Mouse (Mus musculus) heart, adult 2 months (tissue): Measurements from ENCODE around the gene Gnaq. TPM values are rescaled to one million over a fixed set of nuclear protein-coding genes. Genes with fewer than 3 reads are reported as not detected.

ENCODE experiments used
- DNase-seq, 2 experiments: peaks; one replicate each; pipeline ENCODE4 v3.0.0; 2021
- H3K27ac ChIP-seq: fragments of 200-600 bp; 2 replicates; pipeline ENCODE4 v1.8.1; 2022
- H3K27me3 ChIP-seq: fragments of 200-500 bp; 2 replicates; pipeline ENCODE4 v1.6.1; 2012; ENCODE audit warnings: mild to moderate bottlenecking, low read length, inconsistent platforms, mixed read lengths; ENCODE audit not compliant: control insufficient read depth, insufficient read depth
- H3K36me3 ChIP-seq: fragments of 200-500 bp; 2 replicates; pipeline ENCODE4 v1.6.1; 2012; ENCODE audit warnings: low read length, inconsistent platforms; ENCODE audit not compliant: control insufficient read depth, insufficient read depth
- H3K4me1 ChIP-seq: fragments of 200-500 bp; 2 replicates; pipeline ENCODE4 v1.6.1; 2011; ENCODE audit warnings: low read length; ENCODE audit not compliant: control insufficient read depth, insufficient read depth
- H3K4me3 ChIP-seq: fragments of 200-600 bp; 2 replicates; pipeline ENCODE4 v1.8.1; 2022
- H3K79me2 ChIP-seq: fragments of 200-500 bp; replicated peaks from 2 replicates; pipeline ENCODE4 v1.6.1; 2012; ENCODE audit warnings: mild to moderate bottlenecking, inconsistent platforms, low read length, moderate library complexity, mixed read lengths; ENCODE audit not compliant: control insufficient read depth, insufficient read depth
- H3K9ac ChIP-seq: fragments of 200-500 bp; 2 replicates; pipeline ENCODE4 v1.6.1; 2012; ENCODE audit warnings: low read depth, mild to moderate bottlenecking, control low read depth, inconsistent platforms, low read length, mixed read lengths
- CTCF ChIP-seq: fragments of 200-600 bp; IDR thresholded peaks from 2 replicates; pipeline ENCODE4 v1.8.1; 2022; ENCODE audit warnings: antibody characterized with exemption, mild to moderate bottlenecking, moderate library complexity
- EP300 ChIP-seq: fragments of 200-500 bp; IDR thresholded peaks from 2 replicates; pipeline ENCODE4 v1.6.1; 2011; ENCODE audit warnings: low read depth, low read length, control low read depth; ENCODE audit not compliant: insufficient read depth
- POLR2A ChIP-seq: fragments of 200-500 bp; IDR thresholded peaks from 2 replicates; pipeline ENCODE4 v1.6.1; 2011; ENCODE audit warnings: mild to moderate bottlenecking, low read depth, low read length, control low read depth; ENCODE audit not compliant: insufficient read depth
- WGBS: fragments of 180-500 bp; shearing (Covaris S2); methylation state at CpG from one replicate; pipeline ENCODE4 v1.1.7; 2018; 5-methylcytosine and 5-hydroxymethylcytosine counted together
- intact Hi-C: fragments of 180-260 bp; cut with DNase I; formaldehyde crosslinking; loops from one replicate; pipeline ENCODE4 v1.15.1; 2025
- polyA plus RNA-seq: library from polyadenylated mRNA; depleted of rRNA; stranded (reverse); fragments of >200 nt; gene quantifications from 2 replicates; pipeline ENCODE4 v1.2.3, GENCODE M21; 2012
- total RNA-seq, 2 experiments: library from RNA; stranded (reverse); gene quantifications; 2 replicates each; pipeline ENCODE4 v1.2.3; 2021

Gene Gnaq
- total and polyA plus RNA-seq, 3 experiments: 8.4 to 23.4 (median 23.1) TPM

DNA sequence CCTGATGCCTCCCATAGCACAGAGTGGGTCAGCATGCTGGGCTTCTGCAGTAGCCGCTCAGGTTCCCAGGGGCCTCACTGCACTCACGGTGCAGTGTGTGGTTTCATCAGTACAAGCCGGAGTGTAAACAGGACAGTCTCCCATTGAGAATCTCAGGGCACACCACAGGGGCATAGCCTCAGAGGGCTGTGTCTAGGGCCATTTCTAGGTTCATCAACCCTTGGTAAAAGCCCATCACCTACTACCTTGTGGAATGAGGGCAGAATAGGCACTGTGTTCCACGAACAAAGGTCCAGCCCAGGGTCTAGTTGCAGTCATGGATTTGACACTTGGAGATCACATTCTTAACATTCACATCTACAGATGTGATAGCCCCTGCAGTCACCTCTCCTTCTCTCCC is 105.4 kb downstream of the Gnaq start:
- Histone ChIP-seq H3K79me2 (peaks cover 8% of the 10 kb centered on the region), H3K4me3 (no peak overlapping the region), H3K4me1 (peaks cover 12% of the 10 kb centered on the region), H3K36me3 (peaks cover 6% of the 10 kb centered on the region; the same call in 1 of the 2 replicates), H3K9ac (no peak overlapping the region), H3K27ac (no peak overlapping the region), H3K27me3 (no peaks in the 10 kb centered on the region)
- intact Hi-C loops: no loop called here
- 72% methylated on average over 4 of the region's 4 CpGs for WGBS
- TF ChIP-seq CTCF: no peak
- no peak for TF ChIP-seq EP300
- no peak for DNase-seq

DNA sequence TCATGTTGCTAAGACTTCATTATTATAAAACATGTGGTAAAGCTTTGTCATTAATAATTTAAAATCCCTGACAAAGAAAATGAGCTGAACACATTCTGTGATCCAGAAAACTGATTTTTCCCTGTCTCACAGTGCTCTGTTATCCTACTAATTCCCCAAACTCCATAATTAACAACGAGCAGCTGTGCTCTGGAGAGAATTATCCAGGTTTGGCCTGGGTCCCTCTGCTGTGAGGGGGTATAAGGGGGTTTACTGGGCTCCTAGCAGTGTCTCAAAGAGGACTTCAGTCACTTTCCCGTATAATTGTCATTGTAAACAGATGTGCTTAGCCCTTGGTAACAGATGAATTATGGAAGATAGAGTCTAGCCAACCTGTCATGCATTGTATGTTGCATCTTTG is 105.9 kb downstream of the Gnaq start:
- H3K27ac ChIP-seq: no peak overlapping the region
- peaks cover 12% of the 10 kb centered on the region for H3K4me1 ChIP-seq
- no peak for DNase-seq
- H3K27me3 ChIP-seq: no peaks in the 10 kb centered on the region
- WGBS: 70% methylated on average over 2 of the region's 2 CpGs
- H3K9ac ChIP-seq: no peak overlapping the region
- H3K79me2 ChIP-seq: peaks cover 7% of the 10 kb centered on the region
- H3K4me3 ChIP-seq: no peak overlapping the region
- intact Hi-C loops: no loop called here
- TF ChIP-seq CTCF: no peak
- no peak for TF ChIP-seq EP300
- TF ChIP-seq POLR2A: no peak
- H3K36me3 ChIP-seq: peaks cover 6% of the 10 kb centered on the region; the same call in 1 of the 2 replicates

DNA sequence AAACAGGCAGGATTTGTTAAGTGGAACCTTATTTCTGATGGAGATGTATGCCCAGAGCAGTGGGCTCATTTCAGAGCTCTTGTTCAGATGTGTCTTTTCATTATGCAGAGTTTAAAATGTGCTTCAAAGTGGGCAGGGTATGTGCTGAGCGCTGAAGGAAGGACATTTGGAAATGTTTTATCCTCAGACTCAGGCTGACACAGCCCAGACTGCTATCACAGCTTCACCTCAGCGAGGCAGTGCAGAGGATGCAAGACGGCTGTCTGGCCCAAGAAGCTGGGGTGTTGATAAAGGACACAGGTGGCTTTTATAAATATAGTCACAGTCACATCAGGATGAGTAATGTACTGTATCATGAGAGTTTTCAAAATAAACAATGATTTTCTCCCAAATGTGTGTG is 110.1 kb downstream of the Gnaq start:
- WGBS: 47% methylated on average over 3 of the region's 3 CpGs
- no peak for TF ChIP-seq CTCF
- TF ChIP-seq POLR2A: no peak
- no peak for TF ChIP-seq EP300
- Histone ChIP-seq H3K36me3 (peaks cover 6% of the 10 kb centered on the region), H3K27ac (no peak overlapping the region), H3K9ac (no peak overlapping the region), H3K4me3 (no peak overlapping the region), H3K4me1 (peaks cover 11% of the 10 kb centered on the region), H3K27me3 (no peaks in the 10 kb centered on the region), H3K79me2 (peaks cover 4% of the 10 kb centered on the region; the same call in 1 of the 2 replicates)
- no peak for DNase-seq
- intact Hi-C loops: no loop called here

DNA sequence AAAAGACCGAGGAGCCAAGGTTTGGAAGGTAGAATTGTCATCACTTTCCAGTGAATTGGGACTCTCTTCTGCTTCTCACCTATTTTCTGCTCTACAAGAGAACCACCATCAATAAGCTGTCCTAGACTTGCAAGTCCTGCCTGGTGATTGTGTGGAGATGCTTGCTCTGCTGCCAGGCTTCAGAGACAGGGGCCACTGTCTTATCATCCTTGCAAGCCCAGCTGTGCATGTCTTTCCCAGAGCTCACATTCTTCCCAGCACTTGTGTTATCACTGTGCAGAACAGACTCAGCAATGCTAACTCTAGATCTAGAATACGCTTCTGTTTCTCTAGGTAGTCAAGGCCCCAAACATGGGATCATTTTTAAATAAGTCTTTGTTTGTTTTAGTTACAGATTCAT is 116.4 kb downstream of the Gnaq start:
- intact Hi-C loops: no loop called here
- peaks cover 11% of the 10 kb centered on the region for H3K4me1 ChIP-seq

DNA sequence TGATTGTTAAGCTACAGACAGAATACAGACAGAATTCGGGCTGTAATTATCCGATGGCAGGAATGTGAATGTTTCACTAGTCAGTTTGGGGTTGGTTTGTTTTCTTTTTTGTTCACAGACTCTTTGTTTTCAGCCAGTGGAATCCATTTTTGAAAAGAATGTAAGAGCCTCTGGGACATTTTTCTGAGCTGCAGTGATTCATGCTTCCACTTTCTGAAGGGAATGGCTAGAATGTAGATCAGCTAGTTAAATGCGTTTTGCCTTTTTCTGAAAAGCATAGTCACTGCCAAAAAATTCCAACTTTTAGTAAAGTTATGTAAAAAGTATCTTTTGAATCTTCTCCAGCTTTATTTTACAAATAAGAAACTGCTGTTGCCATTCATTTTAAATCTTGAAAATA is 118.3 kb downstream of the Gnaq start:
- Histone ChIP-seq H3K27me3 (no peaks in the 10 kb centered on the region), H3K36me3 (peaks cover 10% of the 10 kb centered on the region), H3K9ac (no peak overlapping the region), H3K4me3 (no peak overlapping the region), H3K27ac (no peak overlapping the region), H3K4me1 (peaks cover 16% of the 10 kb centered on the region), H3K79me2 (peaks cover 5% of the 10 kb centered on the region)
- 63% methylated on average over 3 of the region's 3 CpGs for WGBS
- no peak for TF ChIP-seq POLR2A
- TF ChIP-seq EP300: no peak
- TF ChIP-seq CTCF: no peak
- DNase-seq: no peak
- intact Hi-C loops: no loop called here

More for the DNA sequence above, 116.4 kb downstream of the Gnaq start:
- 81% methylated on average over 2 of the region's 2 CpGs for WGBS
- Histone ChIP-seq H3K27ac (no peak overlapping the region), H3K27me3 (no peaks in the 10 kb centered on the region), H3K36me3 (peaks cover 5% of the 10 kb centered on the region), H3K79me2 (peaks cover 3% of the 10 kb centered on the region; the same call in 1 of the 2 replicates), H3K9ac (no peak overlapping the region), H3K4me3 (no peak overlapping the region)
- no peak for TF ChIP-seq POLR2A
- TF ChIP-seq CTCF: no peak
- TF ChIP-seq EP300: no peak
- no peak for DNase-seq

DNA sequence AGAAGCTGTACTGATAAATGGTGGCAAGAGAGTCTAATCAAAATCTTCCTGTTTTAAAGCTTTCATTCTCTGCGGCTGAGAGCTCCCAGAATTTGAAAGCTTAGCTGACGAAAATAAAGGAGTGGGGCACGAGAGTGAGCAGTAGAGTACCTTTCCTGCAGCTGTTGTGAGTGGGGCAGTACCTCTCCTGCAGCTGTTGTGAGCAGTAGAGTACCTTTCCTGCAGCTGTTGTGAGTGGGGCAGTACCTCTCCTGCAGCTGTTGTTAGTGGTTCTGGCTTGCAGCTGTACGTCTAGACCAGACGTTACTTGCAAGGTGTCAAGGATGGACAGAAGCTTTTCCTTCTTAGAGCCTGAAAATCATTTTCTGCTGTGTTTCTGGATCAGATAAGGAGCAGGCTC is 119.2 kb downstream of the Gnaq start:
- no peak overlapping the region for H3K4me3 ChIP-seq
- no peak overlapping the region for H3K27ac ChIP-seq
- no peak overlapping the region for H3K9ac ChIP-seq
- DNase-seq: no peak
- no peak for TF ChIP-seq POLR2A
- no peak for TF ChIP-seq CTCF
- TF ChIP-seq EP300: no peak
- intact Hi-C loops: no loop called here
- H3K4me1 ChIP-seq: peaks cover 16% of the 10 kb centered on the region
- H3K36me3 ChIP-seq: peaks cover 10% of the 10 kb centered on the region
- H3K27me3 ChIP-seq: no peaks in the 10 kb centered on the region
- H3K79me2 ChIP-seq: peaks cover 5% of the 10 kb centered on the region
- 65% methylated on average over 5 of the region's 5 CpGs for WGBS

DNA sequence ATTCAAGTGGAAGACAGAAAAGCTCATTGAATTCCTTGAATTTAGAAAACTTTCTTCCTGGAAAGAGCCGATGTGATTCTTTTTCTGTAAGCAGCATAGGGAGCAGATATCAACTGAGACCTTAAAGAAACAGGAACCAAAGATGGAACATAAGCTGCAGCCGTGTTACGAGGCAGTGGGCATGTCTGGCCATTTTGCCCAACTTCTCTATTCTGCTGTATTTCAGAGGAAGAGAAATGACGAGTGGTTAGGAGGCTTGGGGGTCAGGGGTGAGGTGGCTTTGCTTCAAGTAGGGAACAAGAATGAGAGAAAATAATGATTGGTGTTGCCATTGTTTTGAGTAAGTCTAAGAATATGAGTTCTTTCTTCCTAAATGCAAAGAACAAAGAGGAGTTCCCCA is 120.1 kb downstream of the Gnaq start:
- no peak overlapping the region for H3K27ac ChIP-seq
- H3K79me2 ChIP-seq: peaks cover 3% of the 10 kb centered on the region
- DNase-seq: no peak
- H3K9ac ChIP-seq: no peak overlapping the region
- H3K36me3 ChIP-seq: peaks cover 10% of the 10 kb centered on the region
- H3K27me3 ChIP-seq: no peaks in the 10 kb centered on the region
- H3K4me1 ChIP-seq: peaks cover 17% of the 10 kb centered on the region
- intact Hi-C loops: no loop called here
- WGBS: 71% methylated on average over 4 of the region's 4 CpGs
- no peak for TF ChIP-seq EP300
- no peak for TF ChIP-seq POLR2A
- TF ChIP-seq CTCF: no peak
- H3K4me3 ChIP-seq: no peak overlapping the region
